Mouse (Mus musculus): ENCODE data around the gene Olfr2. TPM values are rescaled to one million over a fixed set of nuclear protein-coding genes. Genes with fewer than 3 reads are reported as not detected.

Gene Olfr2
- total and polyA plus RNA-seq, 3 experiments, result not detected

GRCm38 (mm10) chr7:106948212-106948611 is 57.7 kb downstream of the Olfr2 start, which contains the start of gene Olfr710:
TSS of gene Olfr710 (minus strand) at chr7:106948312.
- Histone ChIP-seq H3K36me3 (ENCODE audit: control insufficient read depth in 1 of 2, insufficient read depth in 2 of 2, low read length in 2 of 2) (no peaks in the 10 kb centered on the region), H3K9ac (ENCODE audit: control insufficient read depth, low read depth, low read length, poor library complexity, severe bottlenecking) (no peak within 1 kb of the TSS), H3K9me3 (replicated peaks; ENCODE audit: insufficient read depth, low read length) (no peaks in the 10 kb centered on the region), H3K4me1 (ENCODE audit: control insufficient read depth in 1 of 2, insufficient read depth in 2 of 2, low read length in 2 of 2) (no peaks in the 10 kb centered on the region), H3K27ac (ENCODE audit: control insufficient read depth, low read depth, low read length) (no peak within 1 kb of the TSS), H3K79me2 (ENCODE audit: control insufficient read depth, insufficient read depth, low read length, poor library complexity) (no peaks in the 10 kb centered on the region), H3K4me3 (ENCODE audit: control insufficient read depth in 1 of 2, insufficient read depth in 1 of 2, low read depth in 2 of 2, low read length in 2 of 2) (no peak within 1 kb of the TSS), H3K27me3 (ENCODE audit: control insufficient read depth in 1 of 2, insufficient read depth in 2 of 2, low read length in 2 of 2) (no peaks in the 10 kb centered on the region)
- no peak for DNase-seq (ENCODE audit: low read depth, low spot score)
- TF ChIP-seq USF2 (IDR thresholded peaks at IDR 0.05; ENCODE audit: borderline replicate concordance in 1 of 2, insufficient read depth in 1 of 2, low read depth in 1 of 2, low read length in 2 of 2) (no peak), E2F4 (IDR thresholded peaks at IDR 0.05; ENCODE audit: borderline replicate concordance, low read depth, low read length) (no peak), TAL1 (IDR thresholded peaks at IDR 0.05; ENCODE audit: low read length) (no peak), NELFE (IDR thresholded peaks at IDR 0.05; ENCODE audit: low read depth, low read length) (no peak), ZC3H11A (IDR thresholded peaks at IDR 0.05; ENCODE audit: low read depth, low read length) (no peak), SIN3A (IDR thresholded peaks at IDR 0.05; ENCODE audit: low read length) (no peak), ZNF384 (IDR thresholded peaks at IDR 0.05; ENCODE audit: low read depth, low read length) (no peak), POLR2A (IDR thresholded peaks at IDR 0.05; ENCODE audit: control insufficient read depth in 1 of 2, insufficient read depth in 1 of 2, low read depth in 1 of 2, low read length in 2 of 2, poor library complexity in 1 of 2) (no peak), RAD21 (IDR thresholded peaks at IDR 0.05; ENCODE audit: low read depth, low read length) (no peak), ZKSCAN1 (IDR thresholded peaks at IDR 0.05; ENCODE audit: low read depth, low read length) (no peak)

Other genes starting within 250 kb of the Olfr2 start
- not detected in 2 replicates for gene Olfr699, start 212.9 kb downstream of the Olfr2 start, total RNA-seq (2012; rRNA removed)
- not detected for gene Olfr699, start 212.9 kb downstream of the Olfr2 start, polyA plus RNA-seq (2012; ENCODE audit: insufficient read depth in 1 of 2, insufficient read length in 2 of 2, low read depth in 1 of 2, low replicate concordance in 2 of 2, missing spikeins in 1 of 2)
- not detected in 2 replicates for gene Olfr700, start 197.2 kb downstream of the Olfr2 start, total RNA-seq (2012; rRNA removed)
- gene Olfr700, start 197.2 kb downstream of the Olfr2 start, polyA plus RNA-seq (2012; ENCODE audit: insufficient read depth in 1 of 2, insufficient read length in 2 of 2, low read depth in 1 of 2, low replicate concordance in 2 of 2, missing spikeins in 1 of 2), result not detected
- gene Olfr701, start 191.9 kb downstream of the Olfr2 start, total RNA-seq (2012; rRNA removed), result not detected in 2 replicates
- not detected for gene Olfr701, start 191.9 kb downstream of the Olfr2 start, polyA plus RNA-seq (2012; ENCODE audit: insufficient read depth in 1 of 2, insufficient read length in 2 of 2, low read depth in 1 of 2, low replicate concordance in 2 of 2, missing spikeins in 1 of 2)
- gene Olfr702, start 172.2 kb downstream of the Olfr2 start, total RNA-seq (2012; rRNA removed), result not detected in 2 replicates
- not detected for gene Olfr702, start 172.2 kb downstream of the Olfr2 start, polyA plus RNA-seq (2012; ENCODE audit: insufficient read depth in 1 of 2, insufficient read length in 2 of 2, low read depth in 1 of 2, low replicate concordance in 2 of 2, missing spikeins in 1 of 2)
- gene Olfr703, start 162.7 kb downstream of the Olfr2 start, total RNA-seq (2012; rRNA removed), result not detected in 2 replicates
- gene Olfr703, start 162.7 kb downstream of the Olfr2 start, polyA plus RNA-seq (2012; ENCODE audit: insufficient read depth in 1 of 2, insufficient read length in 2 of 2, low read depth in 1 of 2, low replicate concordance in 2 of 2, missing spikeins in 1 of 2), result not detected
- gene Olfr704, start 142.9 kb downstream of the Olfr2 start, total RNA-seq (2012; rRNA removed), result not detected in 2 replicates
- gene Olfr704, start 142.9 kb downstream of the Olfr2 start, polyA plus RNA-seq (2012; ENCODE audit: insufficient read depth in 1 of 2, insufficient read length in 2 of 2, low read depth in 1 of 2, low replicate concordance in 2 of 2, missing spikeins in 1 of 2), result not detected
- gene Olfr705, start 129.2 kb downstream of the Olfr2 start, total RNA-seq (2012; rRNA removed), result not detected in 2 replicates
- gene Olfr705, start 129.2 kb downstream of the Olfr2 start, polyA plus RNA-seq (2012; ENCODE audit: insufficient read depth in 1 of 2, insufficient read length in 2 of 2, low read depth in 1 of 2, low replicate concordance in 2 of 2, missing spikeins in 1 of 2), result not detected
- gene Olfr706, start 117.9 kb downstream of the Olfr2 start, total RNA-seq (2012; rRNA removed), result not detected in 2 replicates
- gene Olfr706, start 117.9 kb downstream of the Olfr2 start, polyA plus RNA-seq (2012; ENCODE audit: insufficient read depth in 1 of 2, insufficient read length in 2 of 2, low read depth in 1 of 2, low replicate concordance in 2 of 2, missing spikeins in 1 of 2), result not detected
- not detected in 2 replicates for gene Olfr707, start 104.8 kb downstream of the Olfr2 start, total RNA-seq (2012; rRNA removed)
- not detected for gene Olfr707, start 104.8 kb downstream of the Olfr2 start, polyA plus RNA-seq (2012; ENCODE audit: insufficient read depth in 1 of 2, insufficient read length in 2 of 2, low read depth in 1 of 2, low replicate concordance in 2 of 2, missing spikeins in 1 of 2)
- gene Olfr1532-ps1, start 98.1 kb downstream of the Olfr2 start, total RNA-seq (2012; rRNA removed), result not detected in 2 replicates
- not detected for gene Olfr1532-ps1, start 98.1 kb downstream of the Olfr2 start, polyA plus RNA-seq (2012; ENCODE audit: insufficient read depth in 1 of 2, insufficient read length in 2 of 2, low read depth in 1 of 2, low replicate concordance in 2 of 2, missing spikeins in 1 of 2)
- gene Olfr709-ps1, start 73.9 kb downstream of the Olfr2 start, total RNA-seq (2012; rRNA removed), result not detected in 2 replicates
- not detected for gene Olfr709-ps1, start 73.9 kb downstream of the Olfr2 start, polyA plus RNA-seq (2012; ENCODE audit: insufficient read depth in 1 of 2, insufficient read length in 2 of 2, low read depth in 1 of 2, low replicate concordance in 2 of 2, missing spikeins in 1 of 2)
- not detected in 2 replicates for gene Olfr710, start 57.8 kb downstream of the Olfr2 start, total RNA-seq (2012; rRNA removed)
- not detected for gene Olfr710, start 57.8 kb downstream of the Olfr2 start, polyA plus RNA-seq (2012; ENCODE audit: insufficient read depth in 1 of 2, insufficient read length in 2 of 2, low read depth in 1 of 2, low replicate concordance in 2 of 2, missing spikeins in 1 of 2)
- gene Olfr6, start 42.1 kb downstream of the Olfr2 start, total RNA-seq (2012; rRNA removed), result not detected in 2 replicates
- gene Olfr6, start 42.1 kb downstream of the Olfr2 start, polyA plus RNA-seq (2012; ENCODE audit: insufficient read depth in 1 of 2, insufficient read length in 2 of 2, low read depth in 1 of 2, low replicate concordance in 2 of 2, missing spikeins in 1 of 2), result not detected
- not detected in 2 replicates for gene Olfr711, start 30.6 kb downstream of the Olfr2 start, total RNA-seq (2012; rRNA removed)
- not detected for gene Olfr711, start 30.6 kb downstream of the Olfr2 start, polyA plus RNA-seq (2012; ENCODE audit: insufficient read depth in 1 of 2, insufficient read length in 2 of 2, low read depth in 1 of 2, low replicate concordance in 2 of 2, missing spikeins in 1 of 2)
- gene Olfr713, start 25.1 kb upstream of the Olfr2 start, total RNA-seq (2012; rRNA removed), result not detected in 2 replicates
- gene Olfr713, start 25.1 kb upstream of the Olfr2 start, polyA plus RNA-seq (2012; ENCODE audit: insufficient read depth in 1 of 2, insufficient read length in 2 of 2, low read depth in 1 of 2, low replicate concordance in 2 of 2, missing spikeins in 1 of 2), result not detected
- gene Olfr714, start 64.9 kb upstream of the Olfr2 start, total RNA-seq (2012; rRNA removed), result not detected in 2 replicates
- not detected for gene Olfr714, start 64.9 kb upstream of the Olfr2 start, polyA plus RNA-seq (2012; ENCODE audit: insufficient read depth in 1 of 2, insufficient read length in 2 of 2, low read depth in 1 of 2, low replicate concordance in 2 of 2, missing spikeins in 1 of 2)
- not detected in 2 replicates for gene Olfr17, start 87.1 kb upstream of the Olfr2 start, total RNA-seq (2012; rRNA removed)
- not detected for gene Olfr17, start 87.1 kb upstream of the Olfr2 start, polyA plus RNA-seq (2012; ENCODE audit: insufficient read depth in 1 of 2, insufficient read length in 2 of 2, low read depth in 1 of 2, low replicate concordance in 2 of 2, missing spikeins in 1 of 2)
- not detected in 2 replicates for gene Olfr715b, start 104.3 kb upstream of the Olfr2 start, total RNA-seq (2012; rRNA removed)
- gene Olfr715b, start 104.3 kb upstream of the Olfr2 start, polyA plus RNA-seq (2012; ENCODE audit: insufficient read depth in 1 of 2, insufficient read length in 2 of 2, low read depth in 1 of 2, low replicate concordance in 2 of 2, missing spikeins in 1 of 2), result not detected
- not detected in 2 replicates for gene Olfr715, start 125.0 kb upstream of the Olfr2 start, total RNA-seq (2012; rRNA removed)
- gene Olfr715, start 125.0 kb upstream of the Olfr2 start, polyA plus RNA-seq (2012; ENCODE audit: insufficient read depth in 1 of 2, insufficient read length in 2 of 2, low read depth in 1 of 2, low replicate concordance in 2 of 2, missing spikeins in 1 of 2), result not detected
- gene Olfr716, start 132.3 kb upstream of the Olfr2 start, total RNA-seq (2012; rRNA removed), result not detected in 2 replicates
- not detected for gene Olfr716, start 132.3 kb upstream of the Olfr2 start, polyA plus RNA-seq (2012; ENCODE audit: insufficient read depth in 1 of 2, insufficient read length in 2 of 2, low read depth in 1 of 2, low replicate concordance in 2 of 2, missing spikeins in 1 of 2)
- not detected in 2 replicates for gene Nlrp14, start 160.9 kb upstream of the Olfr2 start, total RNA-seq (2012; rRNA removed)
- gene Nlrp14, start 160.9 kb upstream of the Olfr2 start, polyA plus RNA-seq (2012; ENCODE audit: insufficient read depth in 1 of 2, insufficient read length in 2 of 2, low read depth in 1 of 2, low replicate concordance in 2 of 2, missing spikeins in 1 of 2), result not detected
- gene Rbmxl2, start 203.4 kb upstream of the Olfr2 start, total RNA-seq (2012; rRNA removed), result not detected in 2 replicates
- gene Rbmxl2, start 203.4 kb upstream of the Olfr2 start, polyA plus RNA-seq (2012; ENCODE audit: insufficient read depth in 1 of 2, insufficient read length in 2 of 2, low read depth in 1 of 2, low replicate concordance in 2 of 2, missing spikeins in 1 of 2), result not detected

All from MEL (cell line).